Mouse (Mus musculus): ENCODE data around the gene Nol10. TPM values are rescaled to one million over a fixed set of nuclear protein-coding genes. Genes with fewer than 3 reads are reported as not detected.
"Not testable (repeated sequence)": the region's sequence is repeated elsewhere in the genome, so short reads cannot be mapped to it uniquely, and the experiment has no call there.

The Nol10 gene
- polyA plus RNA-seq, 1 experiment from 2014 or later: 12.1 TPM

GRCm38 (mm10) chr12:17450908-17451307 lies 102.7 kb downstream of the Nol10 start:
- Histone ChIP-seq H3K27ac (ENCODE audit: low read length) (no peak overlapping the region), H3K9me3 (replicated peaks; ENCODE audit: control insufficient read depth, low read length) (no peaks in the 10 kb centered on the region), H3K27me3 (ENCODE audit: control insufficient read depth, insufficient read depth, low read length) (no peaks in the 10 kb centered on the region), H3K4me1 (ENCODE audit: control insufficient read depth, insufficient read depth, low read length) (peaks cover 11% of the 10 kb centered on the region), H3K4me2 (ENCODE audit: low read depth, low read length) (no peak overlapping the region), H3K4me3 (ENCODE audit: low read length) (no peak overlapping the region), H3K36me3 (ENCODE audit: control insufficient read depth, insufficient read depth) (no peaks in the 10 kb centered on the region), H3K9ac (ENCODE audit: low read length) (no peak overlapping the region)
- no peak for ATAC-seq (replicated peaks; ENCODE audit: extremely low read depth, insufficient read depth, low FRiP score)
- WGBS: 75% methylated on average over 4 of the region's 4 CpGs

DNA sequence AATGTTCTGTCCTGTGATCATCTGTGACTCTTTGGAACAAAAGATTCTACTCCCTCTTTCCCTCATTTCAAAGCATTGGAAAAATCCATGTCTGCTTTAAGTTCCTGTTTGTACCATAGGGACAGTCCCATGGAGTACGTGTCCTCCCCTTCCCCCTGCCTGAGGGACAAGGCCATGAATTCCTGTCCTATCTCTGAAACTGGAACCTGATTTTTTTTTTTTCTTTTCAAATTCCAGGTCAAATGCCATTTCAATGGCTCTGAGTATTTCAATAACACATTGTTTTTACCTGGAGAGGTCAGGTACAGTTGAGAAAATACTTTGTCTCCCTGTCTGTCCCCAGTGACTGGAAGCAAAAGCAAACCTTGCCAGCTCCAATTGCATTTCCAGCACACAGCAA lies 104.0 kb downstream of the Nol10 start:
- 48% methylated on average over 1 of the region's 1 CpGs for WGBS
- Histone ChIP-seq H3K27ac (ENCODE audit: low read length) (no peak overlapping the region), H3K4me2 (ENCODE audit: low read depth, low read length) (no peak overlapping the region), H3K4me1 (ENCODE audit: control insufficient read depth, insufficient read depth, low read length) (peaks cover 11% of the 10 kb centered on the region), H3K27me3 (ENCODE audit: control insufficient read depth, insufficient read depth, low read length) (no peaks in the 10 kb centered on the region), H3K9ac (ENCODE audit: low read length) (no peak overlapping the region), H3K9me3 (replicated peaks; ENCODE audit: control insufficient read depth, low read length) (no peaks in the 10 kb centered on the region), H3K36me3 (ENCODE audit: control insufficient read depth, insufficient read depth) (no peaks in the 10 kb centered on the region), H3K4me3 (ENCODE audit: low read length) (no peak overlapping the region)
- ATAC-seq (replicated peaks; ENCODE audit: extremely low read depth, insufficient read depth, low FRiP score): no peak

DNA sequence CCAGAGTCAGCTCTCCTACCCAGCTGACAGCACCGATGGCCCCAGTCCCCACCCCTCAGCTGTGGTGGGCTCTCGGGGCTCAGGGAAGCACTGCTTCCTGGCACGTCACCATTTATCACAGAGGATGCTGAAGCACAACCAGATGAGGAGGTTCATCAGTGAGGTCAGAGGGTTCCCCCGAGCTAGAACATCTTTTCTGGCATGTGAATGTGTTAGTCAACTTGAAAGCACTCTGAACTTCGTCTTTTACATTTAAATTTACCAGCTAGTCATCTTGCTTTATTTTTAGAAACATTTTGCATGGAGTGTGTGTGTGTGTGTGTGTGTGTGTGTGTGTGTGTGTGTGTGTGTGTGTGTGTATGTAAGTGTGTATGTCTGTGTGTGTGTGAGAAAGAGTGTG lies 105.7 kb downstream of the Nol10 start:
- H3K9ac ChIP-seq (ENCODE audit: low read length): no peak overlapping the region
- ATAC-seq (replicated peaks; ENCODE audit: extremely low read depth, insufficient read depth, low FRiP score): no peak
- no peaks in the 10 kb centered on the region for H3K36me3 ChIP-seq (ENCODE audit: control insufficient read depth, insufficient read depth)
- H3K27ac ChIP-seq (ENCODE audit: low read length): no peak overlapping the region
- H3K9me3 ChIP-seq (replicated peaks; ENCODE audit: control insufficient read depth, low read length): no peaks in the 10 kb centered on the region
- no peak overlapping the region for H3K4me3 ChIP-seq (ENCODE audit: low read length)
- 49% methylated on average over 5 of the region's 5 CpGs for WGBS
- no peak overlapping the region for H3K4me2 ChIP-seq (ENCODE audit: low read depth, low read length)
- H3K27me3 ChIP-seq (ENCODE audit: control insufficient read depth, insufficient read depth, low read length): no peaks in the 10 kb centered on the region
- peaks cover 11% of the 10 kb centered on the region for H3K4me1 ChIP-seq (ENCODE audit: control insufficient read depth, insufficient read depth, low read length)

DNA sequence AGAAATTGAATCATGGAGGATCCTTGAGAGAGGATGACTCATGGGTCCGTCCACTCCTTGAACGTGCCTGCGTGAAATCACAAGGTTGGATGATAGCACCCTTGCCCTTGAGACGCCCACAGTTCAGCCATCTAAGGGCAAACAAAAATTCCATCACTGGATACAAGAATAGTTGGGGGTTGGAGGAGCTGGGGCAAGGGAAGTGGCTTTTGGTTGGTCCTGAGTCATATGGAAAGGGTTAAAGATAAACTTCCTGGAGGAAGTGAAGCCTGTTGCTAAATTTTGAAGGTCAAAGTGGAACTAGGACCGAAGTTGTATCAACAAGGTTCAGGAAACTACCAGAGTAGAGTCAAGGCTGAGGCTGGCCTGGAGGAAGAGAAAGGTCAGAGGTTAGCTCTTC lies 106.8 kb downstream of the Nol10 start:
- H3K9me3 ChIP-seq (replicated peaks; ENCODE audit: control insufficient read depth, low read length): no peaks in the 10 kb centered on the region; the same call in 1 of the 2 replicates
- no peak overlapping the region for H3K9ac ChIP-seq (ENCODE audit: low read length)
- H3K4me2 ChIP-seq (ENCODE audit: low read depth, low read length): no peak overlapping the region
- H3K27me3 ChIP-seq (ENCODE audit: control insufficient read depth, insufficient read depth, low read length): no peaks in the 10 kb centered on the region
- peaks cover under 1% of the 10 kb centered on the region; the same call in 1 of the 2 replicates for H3K4me1 ChIP-seq (ENCODE audit: control insufficient read depth, insufficient read depth, low read length)
- WGBS: 68% methylated on average over 5 of the region's 5 CpGs
- H3K4me3 ChIP-seq (ENCODE audit: low read length): no peak overlapping the region
- ATAC-seq (replicated peaks; ENCODE audit: extremely low read depth, insufficient read depth, low FRiP score): no peak
- no peak overlapping the region for H3K27ac ChIP-seq (ENCODE audit: low read length)
- no peaks in the 10 kb centered on the region for H3K36me3 ChIP-seq (ENCODE audit: control insufficient read depth, insufficient read depth)

DNA sequence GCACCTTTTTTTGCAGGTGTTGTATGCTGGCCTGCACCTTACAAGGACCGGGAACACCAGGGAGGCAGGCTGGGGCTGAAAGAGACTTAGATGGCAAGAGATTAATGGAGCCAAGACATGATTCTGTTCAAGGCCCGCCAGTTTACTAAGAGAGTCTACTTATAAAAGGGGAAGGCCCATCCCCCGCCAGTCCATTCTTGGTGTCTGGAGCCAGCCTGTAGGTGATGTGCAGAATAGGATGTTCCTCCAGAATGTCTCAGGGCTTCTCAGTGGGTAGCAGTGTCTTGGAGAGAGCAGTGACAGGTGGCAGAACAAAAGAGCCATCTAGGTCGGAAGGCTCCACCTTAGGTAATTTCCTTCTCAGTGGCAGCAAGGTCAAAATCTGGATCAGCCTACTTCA lies 111.0 kb downstream of the Nol10 start:
- not testable (repeated sequence) for H3K4me2 ChIP-seq (ENCODE audit: low read depth, low read length); H3K9ac ChIP-seq (ENCODE audit: low read length); H3K27me3 ChIP-seq (ENCODE audit: control insufficient read depth, insufficient read depth, low read length); H3K4me3 ChIP-seq (ENCODE audit: low read length); H3K4me1 ChIP-seq (ENCODE audit: control insufficient read depth, insufficient read depth, low read length); H3K36me3 ChIP-seq (ENCODE audit: control insufficient read depth, insufficient read depth); ATAC-seq (replicated peaks; ENCODE audit: extremely low read depth, insufficient read depth, low FRiP score); H3K9me3 ChIP-seq (replicated peaks; ENCODE audit: control insufficient read depth, low read length); H3K27ac ChIP-seq (ENCODE audit: low read length)
- WGBS: 80% methylated on average over 4 of the region's 4 CpGs

- Histone ChIP-seq H3K9me3 (replicated peaks; ENCODE audit: control insufficient read depth, low read length) (peaks cover 3% of the 10 kb centered on the region), H3K27me3 (ENCODE audit: control insufficient read depth, insufficient read depth, low read length) (no peaks in the 10 kb centered on the region), H3K4me3 (ENCODE audit: low read length) (no peak overlapping the region), H3K27ac (ENCODE audit: low read length) (no peak overlapping the region), H3K9ac (ENCODE audit: low read length) (no peak overlapping the region), H3K4me1 (ENCODE audit: control insufficient read depth, insufficient read depth, low read length) (no peaks in the 10 kb centered on the region), H3K36me3 (ENCODE audit: control insufficient read depth, insufficient read depth) (no peaks in the 10 kb centered on the region), H3K4me2 (ENCODE audit: low read depth, low read length) (no peak overlapping the region)
- WGBS: 89% methylated on average over 4 of the region's 4 CpGs
- ATAC-seq (replicated peaks; ENCODE audit: extremely low read depth, insufficient read depth, low FRiP score): no peak
These were observed 115.4 kb downstream of the Nol10 start for GRCm38 (mm10) chr12:17463706-17464105.

DNA sequence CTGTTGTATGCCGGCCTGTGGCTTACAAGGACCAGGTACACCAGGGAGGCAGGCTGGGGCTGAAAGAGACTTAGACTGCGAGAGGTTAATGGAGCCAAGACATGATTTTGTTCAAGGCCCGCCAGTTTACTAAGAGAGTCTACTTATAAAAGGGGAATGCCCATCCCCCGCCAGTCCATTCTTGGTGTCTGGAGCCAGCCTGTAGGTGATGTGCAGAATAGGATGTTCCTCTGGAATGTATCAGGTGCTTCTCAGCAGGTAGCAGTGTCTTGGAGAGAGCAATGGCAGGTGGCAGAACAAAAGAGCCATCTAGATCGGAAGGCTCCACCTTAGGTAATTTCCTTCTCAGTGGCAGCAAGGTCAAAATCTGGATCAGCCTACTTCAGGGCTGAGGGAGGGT lies 116.3 kb downstream of the Nol10 start:
- not testable (repeated sequence) for H3K4me2 ChIP-seq (ENCODE audit: low read depth, low read length); H3K9ac ChIP-seq (ENCODE audit: low read length); H3K9me3 ChIP-seq (replicated peaks; ENCODE audit: control insufficient read depth, low read length); H3K27me3 ChIP-seq (ENCODE audit: control insufficient read depth, insufficient read depth, low read length); H3K36me3 ChIP-seq (ENCODE audit: control insufficient read depth, insufficient read depth); ATAC-seq (replicated peaks; ENCODE audit: extremely low read depth, insufficient read depth, low FRiP score); H3K4me3 ChIP-seq (ENCODE audit: low read length); H3K27ac ChIP-seq (ENCODE audit: low read length); H3K4me1 ChIP-seq (ENCODE audit: control insufficient read depth, insufficient read depth, low read length)
- 85% methylated on average over 5 of the region's 5 CpGs for WGBS

DNA sequence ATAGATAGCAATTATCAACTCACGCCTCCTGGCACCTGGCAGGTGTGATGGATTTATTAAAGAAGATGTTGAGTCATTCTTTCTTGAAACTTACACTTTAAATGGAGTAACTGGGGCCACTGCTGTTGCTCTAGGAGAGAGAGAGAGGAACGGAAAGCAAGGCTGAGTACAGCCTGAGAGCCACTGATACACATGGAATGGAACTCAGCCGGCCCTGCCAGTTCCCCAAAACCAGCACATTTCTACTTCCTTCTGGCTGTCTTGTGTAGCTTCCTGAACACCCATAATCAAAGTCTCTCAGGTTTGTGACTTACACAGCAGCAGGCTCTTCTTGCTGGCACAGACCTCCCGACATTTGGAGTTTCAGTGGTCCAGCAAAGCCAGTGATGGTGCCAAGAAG lies 118.5 kb downstream of the Nol10 start:
- no peak for ATAC-seq (replicated peaks; ENCODE audit: extremely low read depth, insufficient read depth, low FRiP score)

GRCm38 (mm10) chr12:17468359-17468758 lies 120.1 kb downstream of the Nol10 start:
- Histone ChIP-seq H3K9me3 (replicated peaks; ENCODE audit: control insufficient read depth, low read length) (peaks cover 3% of the 10 kb centered on the region; the same call in 1 of the 2 replicates), H3K4me2 (ENCODE audit: low read depth, low read length) (no peak overlapping the region), H3K36me3 (ENCODE audit: control insufficient read depth, insufficient read depth) (no peaks in the 10 kb centered on the region), H3K4me3 (ENCODE audit: low read length) (no peak overlapping the region), H3K27me3 (ENCODE audit: control insufficient read depth, insufficient read depth, low read length) (no peaks in the 10 kb centered on the region), H3K27ac (ENCODE audit: low read length) (0 out of 2 replicates have a peak overlapping the region, but pooled peaks have one; percentile 21), H3K9ac (ENCODE audit: low read length) (no peak overlapping the region), H3K4me1 (ENCODE audit: control insufficient read depth, insufficient read depth, low read length) (no peaks in the 10 kb centered on the region)
- peak; percentile 45; the same call in 1 of the 2 replicates for ATAC-seq (replicated peaks; ENCODE audit: extremely low read depth, insufficient read depth, low FRiP score)
- WGBS: 32% methylated on average over 3 of the region's 3 CpGs

More for the DNA sequence above, 118.5 kb downstream of the Nol10 start:
- H3K27me3 ChIP-seq (ENCODE audit: control insufficient read depth, insufficient read depth, low read length): no peaks in the 10 kb centered on the region
- no peaks in the 10 kb centered on the region for H3K4me1 ChIP-seq (ENCODE audit: control insufficient read depth, insufficient read depth, low read length)
- H3K4me3 ChIP-seq (ENCODE audit: low read length): no peak overlapping the region
- no peaks in the 10 kb centered on the region for H3K36me3 ChIP-seq (ENCODE audit: control insufficient read depth, insufficient read depth)
- H3K27ac ChIP-seq (ENCODE audit: low read length): no peak overlapping the region
- no peak overlapping the region for H3K4me2 ChIP-seq (ENCODE audit: low read depth, low read length)
- 66% methylated on average over 4 of the region's 4 CpGs for WGBS
- no peak overlapping the region for H3K9ac ChIP-seq (ENCODE audit: low read length)
- H3K9me3 ChIP-seq (replicated peaks; ENCODE audit: control insufficient read depth, low read length): peaks cover 3% of the 10 kb centered on the region; the same call in 1 of the 2 replicates
